In genomic region chr8:113254076-113254475, GRCm38 (mm10) we compare ENCODE assay signal across 20 mouse cellular contexts.
DNase-seq lines count a peak whose midpoint lies in the region; ATAC-seq and TF ChIP-seq lines count a peak whose summit lies in the region.
"Had no signal": no experiment of that assay in that cellular context is flagged by ENCODE, and none has a peak within 500 bp of the region (broad histone marks: within the 10 kb centered on the region; RNA-seq: fewer than 3 reads in every experiment).

No protein-coding gene starts in this region.

- WGBS in midbrain, embryonic 13.5 days, result 86% methylated on average over 5 of the region's 5 CpGs

- H3K9ac ChIP-seq in ES-E14 (ENCODE audit: insufficient read depth, low read depth, low read length, poor library complexity, severe bottlenecking), result no peak overlapping the region
- H3K9ac ChIP-seq in midbrain, embryonic 13.5 days (replicated peaks), result no peak overlapping the region
- H3K9ac ChIP-seq: embryonic facial prominence, embryonic 15.5 days; forebrain, embryonic 12.5 days; lung, embryonic 15.5 days had no signal

- H3K27ac ChIP-seq in ES-E14 (ENCODE audit: insufficient read depth, low read depth, low read length, poor library complexity, severe bottlenecking), result no peak overlapping the region
- H3K27ac ChIP-seq in midbrain, embryonic 13.5 days, result no peak overlapping the region
- H3K27ac ChIP-seq: embryonic facial prominence, embryonic 15.5 days; forebrain, embryonic 12.5 days; hindbrain, embryonic 10.5 days; lung, embryonic 15.5 days had no signal

- ATAC-seq in frontal cortex, adult (ENCODE audit: low TSS enrichment), result peak; percentile 94
- ATAC-seq in midbrain, embryonic 13.5 days, result no peak
- ATAC-seq: intestine, embryonic 16.5 days had no signal

- no peak overlapping the region for H3K4me3 ChIP-seq in ES-E14 (ENCODE audit: insufficient read depth in 1 of 2, low read depth in 1 of 2, low read length in 2 of 2, poor library complexity in 1 of 2, severe bottlenecking in 1 of 2)
- H3K4me3 ChIP-seq in midbrain, embryonic 13.5 days (replicated peaks), result no peak overlapping the region
- H3K4me3 ChIP-seq: embryonic facial prominence, embryonic 15.5 days; forebrain, embryonic 12.5 days; hindbrain, embryonic 10.5 days; lung, embryonic 15.5 days had no signal

- no peaks in the 10 kb centered on the region for H3K36me3 ChIP-seq in ES-E14 (ENCODE audit: control insufficient read depth, insufficient read depth, low read length, poor library complexity, severe bottlenecking)
- no peaks in the 10 kb centered on the region for H3K36me3 ChIP-seq in midbrain, embryonic 13.5 days
- H3K36me3 ChIP-seq: embryonic facial prominence, embryonic 15.5 days; forebrain, embryonic 12.5 days; G1E; hindbrain, embryonic 10.5 days; lung, embryonic 15.5 days had no signal

- H3K9me3 ChIP-seq in ES-E14 (ENCODE audit: control insufficient read depth, insufficient read depth, low read depth, low read length), result no peaks in the 10 kb centered on the region
- no peaks in the 10 kb centered on the region for H3K9me3 ChIP-seq in midbrain, embryonic 13.5 days
- H3K9me3 ChIP-seq: embryonic facial prominence, embryonic 15.5 days; forebrain, embryonic 12.5 days; hindbrain, embryonic 10.5 days; lung, embryonic 15.5 days had no signal

- in situ Hi-C loops in ES-E14 (cut with MboI; ENCODE audit: low sequenced_read_pairs in 2 of 2, unreplicated experiment in 2 of 2), result no loop called here

- no peak overlapping the region for H3K4me2 ChIP-seq in midbrain, embryonic 13.5 days (replicated peaks)
- H3K4me2 ChIP-seq: embryonic facial prominence, embryonic 15.5 days; forebrain, embryonic 12.5 days; lung, embryonic 15.5 days had no signal

- H3K27me3 ChIP-seq in midbrain, embryonic 13.5 days, result no peaks in the 10 kb centered on the region
- H3K27me3 ChIP-seq: embryonic facial prominence, embryonic 15.5 days; forebrain, embryonic 12.5 days; lung, embryonic 15.5 days had no signal

- no peaks in the 10 kb centered on the region for H3K4me1 ChIP-seq in ES-E14 (ENCODE audit: control insufficient read depth in 2 of 2, insufficient read depth in 2 of 2, low read length in 2 of 2, poor library complexity in 1 of 2)
- H3K4me1 ChIP-seq in midbrain, embryonic 13.5 days (replicated peaks), result no peaks in the 10 kb centered on the region
- H3K4me1 ChIP-seq: embryonic facial prominence, embryonic 15.5 days; forebrain, embryonic 12.5 days; hindbrain, embryonic 10.5 days; lung, embryonic 15.5 days had no signal

- DNase-seq in frontal cortex, postnatal 14 days (ENCODE audit: low spot score in 2 of 2), result no peak
- peak; percentile 3 for DNase-seq in ES-E14 (ENCODE audit: low read depth, low spot score)
- peak; percentile 86 for DNase-seq in brain, adult 2 months (ENCODE audit: low read depth, low spot score)
- peak; percentile 54 for DNase-seq in mesoderm, embryonic 11.5 days (ENCODE audit: low read depth, low spot score)
- no peak for DNase-seq in natural killer cell, adult 2 months (ENCODE audit: low spot score in 2 of 2)
- DNase-seq in heart, adult 9 months (ENCODE audit: low spot score in 2 of 2), result no peak
- DNase-seq: B cell, adult 2 months; cerebellum, postnatal 14 days; kidney, postnatal 14 days; layer of hippocampus, postnatal 36 days; spleen, adult 18-20 months; thymus, postnatal 25 days had no signal

TF ChIP-seq in ES-E14, 5 proteins besides CTCF, POLR2A, EP300 and RAD21:
- TF ChIP-seq ZNF384 (IDR thresholded peaks at IDR 0.05; ENCODE audit: low read depth, low read length) (no peak), CHD2 (IDR thresholded peaks at IDR 0.05; ENCODE audit: low read depth, low read length) (no peak), ZC3H11A (IDR thresholded peaks at IDR 0.05; ENCODE audit: borderline replicate concordance, low read depth, low read length) (no peak), HCFC1 (IDR thresholded peaks at IDR 0.05; ENCODE audit: borderline replicate concordance, insufficient read depth, low read length) (no peak), MAFK (IDR thresholded peaks at IDR 0.05; ENCODE audit: insufficient read depth, low read depth, low read length) (no peak)

Comparison
In these comparisons a context has a peak if more than half of its experiments do, and no peak if none do; other contexts are left out.
1. DNase-seq: peak in ES-E14 (single experiment), brain, adult 2 months (single experiment) and mesoderm, embryonic 11.5 days (single experiment); none in frontal cortex, postnatal 14 days (0 of 2), natural killer cell, adult 2 months (0 of 2) and heart, adult 9 months (0 of 2).